In genomic region chr1:66226372-66227368, GRCm38 (mm10) we compare ENCODE assay signal across 8 mouse cellular contexts. TPM values are rescaled to one million over a fixed set of nuclear protein-coding genes. Genes with fewer than 3 reads are reported as not detected.
DNase-seq lines count a peak whose midpoint lies in the region; ATAC-seq lines count a peak whose summit lies in the region.

No protein-coding gene starts in this region.

- intact Hi-C loops in heart, postnatal 36 days (cut with DNase I) = no loop called here

- WGBS in lung, embryonic 16.5 days = 51% methylated on average over 7 of the region's 7 CpGs
- WGBS in embryonic facial prominence, embryonic 15.5 days = 51% methylated on average over 7 of the region's 7 CpGs
- 51% methylated on average over 7 of the region's 7 CpGs for WGBS in midbrain, embryonic 14.5 days

- peak overlapping the region; percentile 10 for H3K27ac ChIP-seq in lung, embryonic 16.5 days (ENCODE audit: low read length)
- no peak overlapping the region for H3K27ac ChIP-seq in embryonic facial prominence, embryonic 15.5 days (replicated peaks)
- H3K27ac ChIP-seq in midbrain, embryonic 14.5 days (replicated peaks; ENCODE audit: low read depth, low read length) = no peak overlapping the region

- DNase-seq in adrenal gland, adult (ENCODE audit: inconsistent age in 2 of 2, low spot score in 1 of 2) = peak; percentile 16 to 51
- DNase-seq in adrenal gland, postnatal 4 days (ENCODE audit: low spot score in 2 of 2) = no peak
- no peak for DNase-seq in lung, postnatal 36 days
- DNase-seq in midbrain, embryonic 14.5 days = peak; percentile 67
- DNase-seq in T-cell, adult 2 months (ENCODE audit: low spot score) = no peak
- no peak for DNase-seq in heart, postnatal 36 days

- H3K4me1 ChIP-seq in lung, embryonic 16.5 days (replicated peaks; ENCODE audit: control insufficient read depth, insufficient read depth, low read length) = peaks cover 5% of the 10 kb centered on the region
- H3K4me1 ChIP-seq in embryonic facial prominence, embryonic 15.5 days = peaks cover 4% of the 10 kb centered on the region
- peaks cover 13% of the 10 kb centered on the region for H3K4me1 ChIP-seq in midbrain, embryonic 14.5 days (ENCODE audit: control insufficient read depth, insufficient read depth, low read length)

- no peaks in the 10 kb centered on the region for H3K36me3 ChIP-seq in lung, embryonic 16.5 days (ENCODE audit: control insufficient read depth, insufficient read depth, low read length)
- H3K36me3 ChIP-seq in embryonic facial prominence, embryonic 15.5 days = no peaks in the 10 kb centered on the region
- H3K36me3 ChIP-seq in midbrain, embryonic 14.5 days (ENCODE audit: control insufficient read depth, insufficient read depth, low read length) = no peaks in the 10 kb centered on the region

- H3K9ac ChIP-seq in lung, embryonic 16.5 days (ENCODE audit: low read length) = no peak overlapping the region
- no peak overlapping the region for H3K9ac ChIP-seq in embryonic facial prominence, embryonic 15.5 days
- no peak overlapping the region for H3K9ac ChIP-seq in midbrain, embryonic 14.5 days (replicated peaks; ENCODE audit: low read length)

- no peaks in the 10 kb centered on the region for H3K9me3 ChIP-seq in lung, embryonic 16.5 days (ENCODE audit: control insufficient read depth, low read length)
- no peaks in the 10 kb centered on the region for H3K9me3 ChIP-seq in embryonic facial prominence, embryonic 15.5 days (replicated peaks)
- H3K9me3 ChIP-seq in midbrain, embryonic 14.5 days (ENCODE audit: control insufficient read depth, low read length) = no peaks in the 10 kb centered on the region

- peak; percentile 76 for ATAC-seq in lung, embryonic 16.5 days (ENCODE audit: low read depth)
- ATAC-seq in embryonic facial prominence, embryonic 15.5 days (ENCODE audit: insufficient number of reproducible peaks, low FRiP score, low TSS enrichment, low read depth) = 0 out of 2 replicates have a peak, but pooled peaks have one; percentile 60
- ATAC-seq in midbrain, embryonic 14.5 days (ENCODE audit: low FRiP score, low TSS enrichment) = no peak

- no peak overlapping the region for H3K4me2 ChIP-seq in lung, embryonic 16.5 days (ENCODE audit: low read depth, low read length)
- H3K4me2 ChIP-seq in embryonic facial prominence, embryonic 15.5 days (replicated peaks) = no peak overlapping the region
- no peak overlapping the region for H3K4me2 ChIP-seq in midbrain, embryonic 14.5 days (ENCODE audit: low read length)

- H3K27me3 ChIP-seq in lung, embryonic 16.5 days (ENCODE audit: control insufficient read depth, insufficient read depth, low read depth, low read length) = no peaks in the 10 kb centered on the region
- no peaks in the 10 kb centered on the region for H3K27me3 ChIP-seq in embryonic facial prominence, embryonic 15.5 days
- no peaks in the 10 kb centered on the region for H3K27me3 ChIP-seq in midbrain, embryonic 14.5 days (ENCODE audit: control insufficient read depth, insufficient read depth, low read length)

- no peak overlapping the region for H3K4me3 ChIP-seq in lung, embryonic 16.5 days (ENCODE audit: low read length)
- no peak overlapping the region for H3K4me3 ChIP-seq in embryonic facial prominence, embryonic 15.5 days (replicated peaks)
- H3K4me3 ChIP-seq in midbrain, embryonic 14.5 days (replicated peaks; ENCODE audit: low read depth, low read length) = no peak overlapping the region

RNA-seq across cellular contexts. Expression of gene Map2, which starts 51.6 kb away (rescaled TPM):
- total RNA-seq in adrenal gland, postnatal 4 days (2021) = 10 to 100 TPM; 33.6 to 39.3 TPM
- 13.1 and 13.7 TPM in 2 replicates for polyA plus RNA-seq in lung, embryonic 16.5 days (2015; fragmentation: Nextera tagmentation; extraction: Ambion mirVana)
- 19.7 and 22.4 TPM in 2 replicates for polyA plus RNA-seq in embryonic facial prominence, embryonic 15.5 days (2015; fragmentation: Nextera tagmentation; extraction: Ambion mirVana)
- 489 and 491 TPM in 2 replicates for polyA plus RNA-seq in midbrain, embryonic 14.5 days (2014; fragmentation: Nextera tagmentation; extraction: Ambion mirVana)
- total RNA-seq in heart, postnatal 36 days (2021) = 1 to 10 TPM; 3.0 to 3.6 TPM

Comparison
In these comparisons a context has a peak if more than half of its experiments do, and no peak if none do; other contexts are left out.
1. DNase-seq: peak in adrenal gland, adult (2 of 2) and midbrain, embryonic 14.5 days (single experiment); none in adrenal gland, postnatal 4 days (0 of 2), lung, postnatal 36 days (single experiment), T-cell, adult 2 months (single experiment) and heart, postnatal 36 days (0 of 2).
2. RNA of gene Map2, which starts 51.6 kb away (polyA plus RNA-seq): 489 to 491 TPM in midbrain, embryonic 14.5 days; 19.7 to 22.4 TPM in embryonic facial prominence, embryonic 15.5 days and 13.1 to 13.7 TPM in lung, embryonic 16.5 days; every median in the first group is over 10 times any median in the second.